Mouse (Mus musculus): ENCODE measurements around the gene Mfsd6. TPM values are rescaled to one million over a fixed set of nuclear protein-coding genes. Genes with fewer than 3 reads are reported as not detected.

Mfsd6 gene
- polyA plus RNA-seq, 1 experiment from 2014 or later: 4.3 TPM

DNA sequence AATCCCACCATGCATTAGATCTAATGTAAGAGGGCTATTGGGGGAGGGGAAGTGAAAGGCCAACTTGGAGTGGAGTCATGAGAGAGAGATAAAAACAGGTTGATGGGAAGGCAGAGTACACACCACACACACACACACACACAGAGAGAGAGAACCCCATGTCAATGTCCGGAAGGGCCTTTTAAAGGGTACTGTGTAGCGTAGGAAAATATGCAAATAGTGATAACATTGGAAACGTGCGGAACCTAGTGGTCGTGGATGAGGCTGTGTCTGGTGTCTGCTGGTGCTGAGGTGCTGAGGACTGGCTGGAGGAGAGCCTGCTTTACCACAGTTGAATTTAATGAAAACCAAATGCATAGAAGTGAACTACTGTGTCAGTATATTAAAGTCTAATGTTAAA lies 15.3 kb upstream of the Mfsd6 start:
- Histone ChIP-seq H3K9me3 (replicated peaks) (no peaks in the 10 kb centered on the region), H3K4me2 (no peak overlapping the region), H3K4me3 (no peak overlapping the region), H3K9ac (no peak overlapping the region), H3K27me3 (replicated peaks) (no peaks in the 10 kb centered on the region), H3K36me3 (no peaks in the 10 kb centered on the region), H3K4me1 (replicated peaks) (no peaks in the 10 kb centered on the region), H3K27ac (ENCODE audit: poor library complexity, severe bottlenecking) (no peak overlapping the region)
- 53% methylated on average over 5 of the region's 5 CpGs for WGBS
- ATAC-seq (ENCODE audit: insufficient number of reproducible peaks, low FRiP score): no peak

GRCm38 (mm10) chr1:52734208-52734607 lies 6.9 kb upstream of the Mfsd6 start:
- Histone ChIP-seq H3K4me2 (no peak overlapping the region), H3K27me3 (replicated peaks) (no peaks in the 10 kb centered on the region), H3K36me3 (no peaks in the 10 kb centered on the region), H3K9me3 (replicated peaks) (no peaks in the 10 kb centered on the region), H3K4me1 (replicated peaks) (no peaks in the 10 kb centered on the region), H3K4me3 (no peak overlapping the region), H3K27ac (ENCODE audit: poor library complexity, severe bottlenecking) (no peak overlapping the region), H3K9ac (no peak overlapping the region)
- no peak for ATAC-seq (ENCODE audit: insufficient number of reproducible peaks, low FRiP score)
- WGBS: 72% methylated on average over 4 of the region's 4 CpGs

DNA sequence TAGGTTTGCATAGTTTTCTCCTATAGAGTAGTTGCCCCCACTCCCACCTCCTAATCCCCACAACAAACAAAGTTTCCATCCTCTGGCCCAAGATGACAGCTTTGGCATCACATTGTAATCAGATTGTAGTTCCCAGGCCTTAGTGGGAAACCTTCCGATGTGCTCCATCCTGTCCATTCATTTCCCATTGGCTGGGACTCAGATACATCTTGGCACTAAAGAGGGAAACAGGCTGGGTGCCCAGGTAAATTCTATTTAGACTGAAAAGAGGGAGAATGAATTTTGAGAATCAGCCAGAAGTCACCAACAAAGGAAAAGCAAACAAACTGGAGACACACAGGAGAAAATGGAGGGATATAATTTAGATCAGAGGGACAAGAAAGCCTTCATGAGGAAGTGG lies 3.0 kb upstream of the Mfsd6 start:
- ATAC-seq (ENCODE audit: insufficient number of reproducible peaks, low FRiP score): no peak
- Histone ChIP-seq H3K4me3 (no peak overlapping the region), H3K27me3 (replicated peaks) (peaks cover 5% of the 10 kb centered on the region; the same call in 1 of the 2 replicates), H3K9me3 (replicated peaks) (no peaks in the 10 kb centered on the region), H3K36me3 (no peaks in the 10 kb centered on the region), H3K9ac (no peak overlapping the region), H3K27ac (ENCODE audit: poor library complexity, severe bottlenecking) (no peak overlapping the region), H3K4me1 (replicated peaks) (peaks cover 3% of the 10 kb centered on the region), H3K4me2 (no peak overlapping the region)
- WGBS: 63% methylated on average over 1 of the region's 1 CpGs

GRCm38 (mm10) chr1:52728857-52729489 lies 1.7 kb upstream of the Mfsd6 start:
- Histone ChIP-seq H3K9ac (no peak overlapping the region), H3K27ac (ENCODE audit: poor library complexity, severe bottlenecking) (no peak overlapping the region), H3K27me3 (replicated peaks) (peaks cover 5% of the 10 kb centered on the region; the same call in 1 of the 2 replicates), H3K4me1 (replicated peaks) (peaks cover 3% of the 10 kb centered on the region), H3K4me3 (no peak overlapping the region), H3K9me3 (replicated peaks) (no peaks in the 10 kb centered on the region), H3K36me3 (no peaks in the 10 kb centered on the region), H3K4me2 (no peak overlapping the region)
- WGBS: 81% methylated on average over 5 of the region's 5 CpGs
- ATAC-seq (ENCODE audit: insufficient number of reproducible peaks, low FRiP score): no peak

DNA sequence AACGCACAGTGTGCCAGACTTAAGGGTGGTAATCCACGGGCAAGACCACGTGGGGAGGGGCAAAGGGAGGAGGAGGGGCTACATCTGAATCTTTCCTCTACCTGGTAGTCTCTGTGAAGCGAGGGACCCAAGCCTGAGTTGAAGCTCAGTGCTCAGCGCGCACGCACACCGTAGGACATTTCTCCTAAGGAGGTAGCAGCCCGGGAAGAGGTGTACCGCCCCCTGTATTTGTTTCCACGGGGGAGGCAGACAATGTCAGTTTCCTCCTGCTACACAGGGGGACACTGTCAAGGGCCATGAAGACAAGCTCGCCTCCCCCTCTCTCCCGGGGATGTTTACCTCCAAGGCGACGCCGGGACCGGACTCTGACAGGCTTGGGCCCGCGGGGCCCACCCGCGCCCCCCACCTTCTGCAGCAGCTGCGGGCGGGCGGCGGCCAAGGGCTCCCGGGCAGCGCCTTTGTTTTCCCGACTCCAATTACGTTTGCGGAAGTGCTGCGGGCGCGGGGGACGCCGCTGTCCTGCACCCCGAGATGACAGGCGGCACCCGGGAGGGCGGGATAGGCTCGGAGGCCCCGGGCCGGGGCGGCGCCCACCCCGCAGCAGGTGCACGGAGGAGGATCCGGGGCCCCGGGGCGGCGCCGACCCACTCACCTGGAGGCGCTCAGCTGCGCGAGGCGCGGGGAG lies 749 bp downstream of the Mfsd6 start:
- H3K4me2 ChIP-seq: peak overlapping the region; percentile 81
- WGBS: under 1% methylated on average over 54 of the region's 56 CpGs
- peak; percentile 63 for ATAC-seq (ENCODE audit: insufficient number of reproducible peaks, low FRiP score)
- no peaks in the 10 kb centered on the region for H3K9me3 ChIP-seq (replicated peaks)
- H3K9ac ChIP-seq: peak overlapping the region; percentile 93
- peaks cover 5% of the 10 kb centered on the region; the same call in 1 of the 2 replicates for H3K27me3 ChIP-seq (replicated peaks)
- H3K4me3 ChIP-seq: peak overlapping the region; percentile 98
- H3K27ac ChIP-seq (ENCODE audit: poor library complexity, severe bottlenecking): peak overlapping the region; percentile 29; the same call in 1 of the 2 replicates
- H3K4me1 ChIP-seq (replicated peaks): peaks cover 3% of the 10 kb centered on the region
- no peaks in the 10 kb centered on the region for H3K36me3 ChIP-seq

GRCm38 (mm10) chr1:52722586-52722985 lies 4.7 kb downstream of the Mfsd6 start:
- Histone ChIP-seq H3K4me1 (replicated peaks) (peaks cover 9% of the 10 kb centered on the region), H3K27me3 (replicated peaks) (no peaks in the 10 kb centered on the region), H3K9ac (no peak overlapping the region), H3K9me3 (replicated peaks) (no peaks in the 10 kb centered on the region), H3K36me3 (no peaks in the 10 kb centered on the region), H3K27ac (ENCODE audit: poor library complexity, severe bottlenecking) (no peak overlapping the region), H3K4me3 (no peak overlapping the region), H3K4me2 (no peak overlapping the region)
- no peak for ATAC-seq (ENCODE audit: insufficient number of reproducible peaks, low FRiP score)
- 42% methylated on average over 4 of the region's 4 CpGs for WGBS

GRCm38 (mm10) chr1:52719096-52719495 lies 8.2 kb downstream of the Mfsd6 start:
- Histone ChIP-seq H3K9ac (no peak overlapping the region), H3K27ac (ENCODE audit: poor library complexity, severe bottlenecking) (no peak overlapping the region), H3K36me3 (no peaks in the 10 kb centered on the region), H3K4me2 (no peak overlapping the region), H3K4me1 (replicated peaks) (peaks cover 10% of the 10 kb centered on the region), H3K4me3 (no peak overlapping the region), H3K9me3 (replicated peaks) (no peaks in the 10 kb centered on the region), H3K27me3 (replicated peaks) (no peaks in the 10 kb centered on the region)
- WGBS: 55% methylated on average over 5 of the region's 5 CpGs
- no peak for ATAC-seq (ENCODE audit: insufficient number of reproducible peaks, low FRiP score)

DNA sequence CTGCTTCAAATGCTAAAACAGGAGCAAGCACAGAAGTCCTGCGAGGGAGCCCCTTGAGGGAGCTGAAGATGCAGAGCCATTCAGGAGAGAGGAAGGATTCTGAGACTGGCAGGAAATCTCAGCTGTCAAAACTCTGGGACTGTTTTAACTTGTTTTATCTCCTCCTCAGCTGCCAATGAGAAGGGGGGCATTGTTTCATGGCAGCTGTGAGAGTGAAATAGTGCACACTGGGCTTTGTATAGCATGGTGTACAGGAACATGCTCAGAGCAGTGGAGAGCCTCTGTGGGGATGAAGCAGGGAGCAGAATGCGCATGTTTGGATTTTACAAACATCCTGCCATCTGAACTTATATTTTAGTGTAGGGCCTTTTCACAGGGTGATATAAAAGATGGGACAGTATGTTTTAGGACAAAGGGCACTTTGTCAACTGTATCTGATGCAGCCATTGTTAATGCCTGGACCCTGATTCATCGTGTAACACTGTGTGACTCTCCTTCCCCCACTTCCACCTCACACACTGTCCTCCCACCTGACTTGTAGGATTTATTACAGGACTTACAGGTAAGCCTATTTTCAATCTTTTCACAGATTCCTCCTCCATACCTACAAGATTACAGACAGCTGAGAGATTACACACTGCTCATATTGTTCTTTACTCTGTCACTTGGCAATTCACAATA lies 9.1 kb downstream of the Mfsd6 start:
- no peaks in the 10 kb centered on the region for H3K27me3 ChIP-seq (replicated peaks)
- H3K4me2 ChIP-seq: no peak overlapping the region
- ATAC-seq (ENCODE audit: insufficient number of reproducible peaks, low FRiP score): no peak
- 41% methylated on average over 3 of the region's 3 CpGs for WGBS
- H3K36me3 ChIP-seq: no peaks in the 10 kb centered on the region
- H3K9me3 ChIP-seq (replicated peaks): no peaks in the 10 kb centered on the region
- H3K27ac ChIP-seq (ENCODE audit: poor library complexity, severe bottlenecking): peak overlapping the region; percentile 21
- H3K4me3 ChIP-seq: no peak overlapping the region
- peaks cover 10% of the 10 kb centered on the region for H3K4me1 ChIP-seq (replicated peaks)
- no peak overlapping the region for H3K9ac ChIP-seq

GRCm38 (mm10) chr1:52714451-52714850 lies 12.8 kb downstream of the Mfsd6 start:
- 53% methylated on average over 1 of the region's 1 CpGs for WGBS
- H3K4me2 ChIP-seq: no peak overlapping the region
- no peak overlapping the region for H3K27ac ChIP-seq (ENCODE audit: poor library complexity, severe bottlenecking)
- H3K36me3 ChIP-seq: no peaks in the 10 kb centered on the region
- H3K27me3 ChIP-seq (replicated peaks): no peaks in the 10 kb centered on the region
- H3K9me3 ChIP-seq (replicated peaks): no peaks in the 10 kb centered on the region
- peak overlapping the region; percentile 25; the same call in 1 of the 2 replicates for H3K9ac ChIP-seq
- ATAC-seq (ENCODE audit: insufficient number of reproducible peaks, low FRiP score): no peak
- no peak overlapping the region for H3K4me3 ChIP-seq
- peaks cover 10% of the 10 kb centered on the region for H3K4me1 ChIP-seq (replicated peaks)

- H3K9me3 ChIP-seq (replicated peaks): no peaks in the 10 kb centered on the region
- H3K4me1 ChIP-seq (replicated peaks): peaks cover 10% of the 10 kb centered on the region
- no peaks in the 10 kb centered on the region for H3K36me3 ChIP-seq
- H3K9ac ChIP-seq: peak overlapping the region; percentile 25; the same call in 1 of the 2 replicates
- H3K27ac ChIP-seq (ENCODE audit: poor library complexity, severe bottlenecking): no peak overlapping the region
- H3K4me3 ChIP-seq: no peak overlapping the region
- no peak for ATAC-seq (ENCODE audit: insufficient number of reproducible peaks, low FRiP score)
- no peak overlapping the region for H3K4me2 ChIP-seq
- no peaks in the 10 kb centered on the region for H3K27me3 ChIP-seq (replicated peaks)
- 31% methylated on average over 3 of the region's 3 CpGs for WGBS
Observed at GRCm38 (mm10) chr1:52714021-52714420, 13.2 kb downstream of the Mfsd6 start.

GRCm38 (mm10) chr1:52708745-52709144 lies 18.5 kb downstream of the Mfsd6 start:
- H3K4me3 ChIP-seq: no peak overlapping the region
- no peaks in the 10 kb centered on the region for H3K27me3 ChIP-seq (replicated peaks)
- H3K36me3 ChIP-seq: 0 out of 2 replicates have a peak, but pooled peaks cover 6% of the 10 kb centered on the region
- no peaks in the 10 kb centered on the region for H3K4me1 ChIP-seq (replicated peaks)
- H3K9me3 ChIP-seq (replicated peaks): no peaks in the 10 kb centered on the region
- H3K27ac ChIP-seq (ENCODE audit: poor library complexity, severe bottlenecking): no peak overlapping the region
- 69% methylated on average over 6 of the region's 6 CpGs for WGBS
- H3K4me2 ChIP-seq: no peak overlapping the region
- no peak overlapping the region for H3K9ac ChIP-seq
- ATAC-seq (ENCODE audit: insufficient number of reproducible peaks, low FRiP score): no peak

Data from heart, embryonic 12.5 days (tissue).